Mouse (Mus musculus) megakaryocyte, adult 5-6 weeks (primary cell): ENCODE results near the gene Mdga1. TPM values are rescaled to one million over a fixed set of nuclear protein-coding genes. Genes with fewer than 3 reads are reported as not detected.

Experiments
- total RNA-seq, 2 experiments: library from RNA; stranded (forward) in 1 of 2; stranded (reverse) in 1 of 2; fragments of 153-499, 151-499 nt in 1 of 2; fragments of 221-1000, 200-1000 nt in 1 of 2; gene quantifications; 2 replicates each; pipeline versions ENCODE4 v1.2.3 to v1.2.4; 2015 to 2017

Mdga1 gene
- total RNA-seq, 2 experiments from 2014 or later = 2.1 to 3.4 TPM

Other genes with a start within 250 kb of the Mdga1 start
- gene Zfand3, start 34.6 kb upstream of the Mdga1 start, total RNA-seq (2015) = 34.5 and 36.9 TPM in 2 replicates
- 28.4 and 29.2 TPM in 2 replicates for gene Zfand3, start 34.6 kb upstream of the Mdga1 start, total RNA-seq (2017)